Mouse (Mus musculus): ENCODE measurements around the gene Erv3. TPM values are rescaled to one million over a fixed set of nuclear protein-coding genes. Genes with fewer than 3 reads are reported as not detected.
A peak's percentile ranks its signal among the peaks of the same experiment; 100 is the strongest.

The Erv3 gene
- polyA plus RNA-seq, 1 experiment from 2014 or later, result not detected

DNA sequence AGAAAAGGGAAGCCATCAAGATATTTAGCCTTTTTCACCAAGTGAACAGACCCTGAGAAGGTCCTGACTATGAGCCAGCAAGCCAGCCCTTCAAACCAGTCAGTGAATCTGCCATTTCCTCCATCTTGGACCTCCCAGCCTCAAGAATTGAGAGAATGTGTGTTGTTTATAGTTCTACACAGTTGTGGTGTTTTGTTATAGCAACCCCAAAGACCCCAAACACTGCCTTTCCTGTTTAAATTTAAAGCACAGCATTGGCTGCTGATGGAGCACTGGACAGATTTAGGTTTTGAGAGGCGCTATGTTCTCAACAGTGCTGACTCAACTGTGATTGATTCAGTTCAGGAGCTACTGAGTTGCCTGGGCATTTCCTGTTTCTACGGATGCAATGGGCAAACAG, 47.9 kb downstream of the Erv3 start:
- H3K9me3 ChIP-seq (ENCODE audit: control insufficient read depth, low read length), result no peaks in the 10 kb centered on the region
- H3K4me3 ChIP-seq (ENCODE audit: low read depth, low read length), result no peak overlapping the region
- DNase-seq (ENCODE audit: low spot score) (no peak), ATAC-seq (replicated peaks; ENCODE audit: low FRiP score) (no peak)
- peaks cover 2% of the 10 kb centered on the region; the same call in 1 of the 2 replicates for H3K27me3 ChIP-seq (ENCODE audit: control insufficient read depth, insufficient read depth, low read length)
- no peak overlapping the region for H3K4me2 ChIP-seq (ENCODE audit: low read depth, low read length, severe bottlenecking)
- no peaks in the 10 kb centered on the region for H3K36me3 ChIP-seq (ENCODE audit: control insufficient read depth, insufficient read depth, low read length)
- H3K4me1 ChIP-seq (replicated peaks; ENCODE audit: control insufficient read depth, insufficient read depth, low read length), result no peaks in the 10 kb centered on the region
- WGBS, result 90% methylated on average over 2 of the region's 2 CpGs
- no peak overlapping the region for H3K27ac ChIP-seq (ENCODE audit: low read depth, low read length)
- no peak overlapping the region for H3K9ac ChIP-seq (ENCODE audit: low read length)

DNA sequence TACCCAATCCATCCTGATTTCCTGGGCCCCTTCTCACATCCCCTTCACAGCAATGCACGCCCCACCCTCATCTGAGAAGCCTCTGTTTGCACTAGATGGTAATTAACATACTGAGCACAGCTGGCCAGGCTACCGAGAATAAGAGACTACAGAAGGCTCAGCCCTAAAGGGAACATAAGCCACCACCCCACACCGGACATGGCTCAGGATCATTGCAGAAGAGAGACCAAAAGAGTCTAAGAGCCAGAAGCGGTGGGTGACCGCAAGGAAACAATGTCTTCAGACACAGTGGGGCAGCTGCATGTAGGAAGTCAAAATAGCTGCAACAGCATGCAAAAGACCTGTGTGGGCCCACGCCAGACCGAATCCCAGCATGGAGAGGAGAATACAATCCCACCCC, 50.7 kb downstream of the Erv3 start:
- Histone ChIP-seq H3K4me3 (ENCODE audit: low read depth, low read length) (no peak overlapping the region), H3K9me3 (ENCODE audit: control insufficient read depth, low read length) (no peaks in the 10 kb centered on the region), H3K4me1 (replicated peaks; ENCODE audit: control insufficient read depth, insufficient read depth, low read length) (no peaks in the 10 kb centered on the region), H3K4me2 (ENCODE audit: low read depth, low read length, severe bottlenecking) (no peak overlapping the region), H3K9ac (ENCODE audit: low read length) (no peak overlapping the region), H3K36me3 (ENCODE audit: control insufficient read depth, insufficient read depth, low read length) (no peaks in the 10 kb centered on the region), H3K27me3 (ENCODE audit: control insufficient read depth, insufficient read depth, low read length) (peaks cover 2% of the 10 kb centered on the region; the same call in 1 of the 2 replicates), H3K27ac (ENCODE audit: low read depth, low read length) (no peak overlapping the region)
- peak; percentile 43; the same call in 1 of the 2 replicates for ATAC-seq (replicated peaks; ENCODE audit: low FRiP score)
- DNase-seq (ENCODE audit: low spot score), result no peak
- WGBS, result 38% methylated on average over 7 of the region's 7 CpGs

DNA sequence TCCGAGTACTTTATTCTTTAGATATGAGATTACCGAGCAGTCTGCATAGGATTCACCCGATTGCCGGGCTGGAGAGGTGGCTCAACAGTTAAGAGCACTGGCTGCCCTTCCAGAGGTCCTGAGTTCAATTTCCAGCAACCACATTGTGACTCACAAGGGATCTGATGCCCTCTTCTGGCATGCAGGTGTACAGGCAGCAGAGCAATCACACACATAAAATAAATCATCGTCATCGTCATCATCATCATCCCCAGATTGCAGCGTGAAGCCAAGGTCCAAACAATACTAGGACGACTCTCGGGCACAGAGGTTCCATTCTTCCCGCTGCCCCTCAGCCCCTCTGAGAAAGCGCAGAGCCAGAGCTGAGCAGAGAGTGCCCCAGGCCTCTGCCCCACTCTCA, 51.9 kb downstream of the Erv3 start:
- WGBS, result 67% methylated on average over 11 of the region's 11 CpGs
- peak; percentile 45 for DNase-seq (ENCODE audit: low spot score)

DNA sequence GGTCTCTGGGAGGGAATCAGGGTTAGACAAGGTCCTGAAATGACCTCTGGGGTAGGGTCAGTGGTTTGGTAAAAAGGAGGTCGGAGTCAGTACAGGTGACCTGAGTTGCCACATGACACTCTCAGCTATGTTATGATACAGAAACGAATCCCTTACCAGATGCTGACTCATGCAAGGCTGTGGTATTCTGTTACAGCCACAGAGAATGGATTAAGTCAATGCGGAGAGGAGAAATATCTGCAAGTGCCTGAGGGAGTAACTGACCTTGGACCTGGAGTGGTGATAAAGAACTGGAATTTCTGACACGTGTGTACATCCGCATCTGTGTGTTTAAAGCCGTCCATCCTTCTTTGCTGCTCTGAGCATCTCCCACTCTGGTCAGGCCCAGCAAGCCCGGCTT, 52.7 kb downstream of the Erv3 start:
- H3K9ac ChIP-seq (ENCODE audit: low read length), result no peak overlapping the region
- no peak overlapping the region for H3K4me2 ChIP-seq (ENCODE audit: low read depth, low read length, severe bottlenecking)
- no peak overlapping the region for H3K27ac ChIP-seq (ENCODE audit: low read depth, low read length)
- no peak overlapping the region for H3K4me3 ChIP-seq (ENCODE audit: low read depth, low read length)
- no peaks in the 10 kb centered on the region for H3K4me1 ChIP-seq (replicated peaks; ENCODE audit: control insufficient read depth, insufficient read depth, low read length)
- no peaks in the 10 kb centered on the region for H3K36me3 ChIP-seq (ENCODE audit: control insufficient read depth, insufficient read depth, low read length)
- no peak for ATAC-seq (replicated peaks; ENCODE audit: low FRiP score)
- DNase-seq (ENCODE audit: low spot score), result peak; percentile 18
- no peaks in the 10 kb centered on the region for H3K9me3 ChIP-seq (ENCODE audit: control insufficient read depth, low read length)
- 88% methylated on average over 7 of the region's 7 CpGs for WGBS
- H3K27me3 ChIP-seq (ENCODE audit: control insufficient read depth, insufficient read depth, low read length), result no peaks in the 10 kb centered on the region

More for the DNA sequence above, 51.9 kb downstream of the Erv3 start:
- H3K4me3 ChIP-seq (ENCODE audit: low read depth, low read length), result no peak overlapping the region
- H3K27me3 ChIP-seq (ENCODE audit: control insufficient read depth, insufficient read depth, low read length), result no peaks in the 10 kb centered on the region
- no peaks in the 10 kb centered on the region for H3K9me3 ChIP-seq (ENCODE audit: control insufficient read depth, low read length)
- no peaks in the 10 kb centered on the region for H3K4me1 ChIP-seq (replicated peaks; ENCODE audit: control insufficient read depth, insufficient read depth, low read length)
- no peaks in the 10 kb centered on the region for H3K36me3 ChIP-seq (ENCODE audit: control insufficient read depth, insufficient read depth, low read length)
- H3K4me2 ChIP-seq (ENCODE audit: low read depth, low read length, severe bottlenecking), result no peak overlapping the region
- no peak overlapping the region for H3K27ac ChIP-seq (ENCODE audit: low read depth, low read length)
- no peak for ATAC-seq (replicated peaks; ENCODE audit: low FRiP score)
- no peak overlapping the region for H3K9ac ChIP-seq (ENCODE audit: low read length)

DNA sequence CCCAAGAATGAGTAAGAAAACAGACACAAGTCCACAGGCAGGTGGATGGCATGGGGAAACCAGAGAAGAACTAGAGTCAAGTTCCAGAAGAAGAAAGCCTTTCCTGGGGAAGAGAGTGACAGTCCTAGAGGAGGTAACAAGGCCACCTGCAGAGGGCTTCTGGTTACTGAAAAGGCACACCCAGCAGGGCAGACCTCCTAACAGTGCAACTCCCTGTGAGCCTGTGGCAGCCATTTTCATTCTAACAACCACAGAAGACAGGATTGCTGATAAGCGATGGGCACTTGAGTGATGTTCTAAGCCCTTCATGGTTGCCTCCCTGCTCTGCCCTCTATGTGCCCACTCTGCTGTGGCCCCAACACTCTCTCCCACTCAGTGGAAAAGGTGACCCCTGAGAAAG, 54.2 kb downstream of the Erv3 start:
- ATAC-seq (replicated peaks; ENCODE audit: low FRiP score) (no peak), DNase-seq (ENCODE audit: low spot score) (peak; percentile 41)
- WGBS, result 71% methylated on average over 1 of the region's 1 CpGs
- H3K9ac ChIP-seq (ENCODE audit: low read length), result no peak overlapping the region
- no peaks in the 10 kb centered on the region for H3K27me3 ChIP-seq (ENCODE audit: control insufficient read depth, insufficient read depth, low read length)
- no peak overlapping the region for H3K27ac ChIP-seq (ENCODE audit: low read depth, low read length)
- H3K4me2 ChIP-seq (ENCODE audit: low read depth, low read length, severe bottlenecking), result no peak overlapping the region
- H3K4me1 ChIP-seq (replicated peaks; ENCODE audit: control insufficient read depth, insufficient read depth, low read length), result no peaks in the 10 kb centered on the region
- H3K36me3 ChIP-seq (ENCODE audit: control insufficient read depth, insufficient read depth, low read length), result no peaks in the 10 kb centered on the region
- H3K9me3 ChIP-seq (ENCODE audit: control insufficient read depth, low read length), result no peaks in the 10 kb centered on the region
- no peak overlapping the region for H3K4me3 ChIP-seq (ENCODE audit: low read depth, low read length)

DNA sequence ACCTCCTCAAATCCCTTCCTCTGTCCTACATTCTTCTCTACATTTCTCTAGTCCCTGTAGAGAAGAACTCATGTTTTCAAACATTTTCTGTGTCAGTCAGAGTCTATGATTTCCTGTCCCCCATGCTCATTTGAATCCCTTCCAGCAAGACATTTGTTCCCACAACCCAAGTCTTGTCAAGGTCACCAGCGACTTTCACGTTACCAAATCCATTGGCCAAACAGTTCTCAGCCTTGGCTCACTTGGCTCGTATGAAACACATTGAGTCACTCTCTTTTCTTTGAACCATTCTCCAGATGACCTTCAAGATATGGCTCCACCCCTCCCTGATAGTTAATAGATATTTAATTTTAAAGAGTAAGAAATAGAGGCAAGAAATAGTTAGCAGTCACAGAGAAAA, 55.7 kb downstream of the Erv3 start:
- no peaks in the 10 kb centered on the region for H3K4me1 ChIP-seq (replicated peaks; ENCODE audit: control insufficient read depth, insufficient read depth, low read length)
- DNase-seq (ENCODE audit: low spot score) (peak; percentile 14), ATAC-seq (replicated peaks; ENCODE audit: low FRiP score) (no peak)
- no peak overlapping the region for H3K27ac ChIP-seq (ENCODE audit: low read depth, low read length)
- H3K4me3 ChIP-seq (ENCODE audit: low read depth, low read length), result no peak overlapping the region
- H3K36me3 ChIP-seq (ENCODE audit: control insufficient read depth, insufficient read depth, low read length), result no peaks in the 10 kb centered on the region
- no peak overlapping the region for H3K9ac ChIP-seq (ENCODE audit: low read length)
- no peak overlapping the region for H3K4me2 ChIP-seq (ENCODE audit: low read depth, low read length, severe bottlenecking)
- no peaks in the 10 kb centered on the region for H3K9me3 ChIP-seq (ENCODE audit: control insufficient read depth, low read length)
- no peaks in the 10 kb centered on the region for H3K27me3 ChIP-seq (ENCODE audit: control insufficient read depth, insufficient read depth, low read length)
- WGBS, result 89% methylated on average over 3 of the region's 3 CpGs

Other genes with a start within 250 kb of the Erv3 start
- 25.4 and 31.2 TPM in 2 replicates for gene Prnp, start 50.2 kb upstream of the Erv3 start, polyA plus RNA-seq (2014; fragmentation: Nextera tagmentation; extraction: Ambion mirVana)
- not detected in 2 replicates for gene Prn, start 50.2 kb upstream of the Erv3 start, polyA plus RNA-seq (2014; fragmentation: Nextera tagmentation; extraction: Ambion mirVana)
- 4.5 and 5.0 TPM in 2 replicates for gene Prnd, start 91.1 kb upstream of the Erv3 start, polyA plus RNA-seq (2014; fragmentation: Nextera tagmentation; extraction: Ambion mirVana)
- gene Rassf2, start 170.5 kb upstream of the Erv3 start, polyA plus RNA-seq (2014; fragmentation: Nextera tagmentation; extraction: Ambion mirVana), result 35.3 and 36.3 TPM in 2 replicates